Mouse (Mus musculus): Measurements from ENCODE around the gene P4ha2. TPM values are rescaled to one million over a fixed set of nuclear protein-coding genes. Genes with fewer than 3 reads are reported as not detected.

Gene P4ha2
- total RNA-seq, 2 experiments from 2014 or later: 22.8 to 24.3 TPM

- no peak for DNase-seq (ENCODE audit: low spot score in 2 of 2)
These were observed 31.8 kb upstream of the P4ha2 start for GRCm38 (mm10) chr11:54067996-54068519.

- DNase-seq (ENCODE audit: low spot score in 2 of 2): no peak
These were observed 31.1 kb upstream of the P4ha2 start, which contains the start of gene Pdlim4 for GRCm38 (mm10) chr11:54068520-54069371. Gene Pdlim4, minus strand, starts transcription at chr11:54069014.

GRCm38 (mm10) chr11:54071726-54072445, 28.0 kb upstream of the P4ha2 start:
- no peak for DNase-seq (ENCODE audit: low spot score in 2 of 2)

GRCm38 (mm10) chr11:54073291-54073690, 26.6 kb upstream of the P4ha2 start:
- DNase-seq (ENCODE audit: low spot score in 2 of 2): no peak

GRCm38 (mm10) chr11:54075353-54075752, 24.5 kb upstream of the P4ha2 start:
- no peak for DNase-seq (ENCODE audit: low spot score in 2 of 2)

GRCm38 (mm10) chr11:54076101-54076500, 23.8 kb upstream of the P4ha2 start:
- DNase-seq (ENCODE audit: low spot score in 2 of 2): no peak

GRCm38 (mm10) chr11:54080435-54080834, 19.5 kb upstream of the P4ha2 start:
- no peak for DNase-seq (ENCODE audit: low spot score in 2 of 2)

GRCm38 (mm10) chr11:54082725-54083124, 17.2 kb upstream of the P4ha2 start:
- DNase-seq (ENCODE audit: low spot score in 2 of 2): no peak

GRCm38 (mm10) chr11:54084976-54085375, 14.9 kb upstream of the P4ha2 start:
- DNase-seq (ENCODE audit: low spot score in 2 of 2): no peak

- DNase-seq (ENCODE audit: low spot score in 2 of 2): no peak
These were observed 14.1 kb upstream of the P4ha2 start for GRCm38 (mm10) chr11:54085816-54086215.

- no peak for DNase-seq (ENCODE audit: low spot score in 2 of 2)
These were observed 11.5 kb upstream of the P4ha2 start for GRCm38 (mm10) chr11:54088253-54088946.

- DNase-seq (ENCODE audit: low spot score in 2 of 2): peak; percentile 66 to 81
These were observed 11.0 kb upstream of the P4ha2 start for GRCm38 (mm10) chr11:54088947-54089317.

GRCm38 (mm10) chr11:54090091-54090879, 9.6 kb upstream of the P4ha2 start:
- no peak for DNase-seq (ENCODE audit: low spot score in 2 of 2)

- no peak for DNase-seq (ENCODE audit: low spot score in 2 of 2)
These were observed 8.2 kb upstream of the P4ha2 start for GRCm38 (mm10) chr11:54091726-54092125.

GRCm38 (mm10) chr11:54092188-54092587, 7.7 kb upstream of the P4ha2 start:
- DNase-seq (ENCODE audit: low spot score in 2 of 2): no peak

GRCm38 (mm10) chr11:54093000-54093399, 6.9 kb upstream of the P4ha2 start:
- DNase-seq (ENCODE audit: low spot score in 2 of 2): no peak

- peak; percentile 54 to 67 for DNase-seq (ENCODE audit: low spot score in 2 of 2)
These were observed 1.0 kb downstream of the P4ha2 start for GRCm38 (mm10) chr11:54100692-54101591.

- no peak for DNase-seq (ENCODE audit: low spot score in 2 of 2)
These were observed 1.8 kb downstream of the P4ha2 start for GRCm38 (mm10) chr11:54101701-54102100.

- DNase-seq (ENCODE audit: low spot score in 2 of 2): no peak
These were observed 3.0 kb downstream of the P4ha2 start for GRCm38 (mm10) chr11:54102706-54103449.
